Mouse (Mus musculus) cerebellum, adult 2 months (tissue): ENCODE measurements at regions not wholly inside any gene's neighbourhood (a gene's known extent, or its start where the extent isn't known, plus 50 kb on each side); places are given as distances from the start of the nearest gene placed in this dataset.
"Not testable (repeated sequence)": the region's sequence is repeated elsewhere in the genome, so short reads cannot be mapped to it uniquely, and the experiment has no call there.

ENCODE experiments used
- DNase-seq, 2 experiments: peaks; one replicate each; pipeline ENCODE4 v3.0.0; 2021
- H3K27ac ChIP-seq: fragments of 200-500 bp; 2 replicates; pipeline ENCODE4 v1.5.1; 2012; ENCODE audit warnings: low read length, control low read depth, inconsistent platforms; ENCODE audit not compliant: insufficient read depth
- H3K27me3 ChIP-seq: fragments of 200-500 bp; 2 replicates; pipeline ENCODE4 v1.6.1; 2012; ENCODE audit warnings: inconsistent platforms, mild to moderate bottlenecking, low read length, moderate library complexity; ENCODE audit not compliant: control insufficient read depth, insufficient read depth
- H3K4me1 ChIP-seq: fragments of 200-500 bp; 2 replicates; pipeline ENCODE4 v1.6.1; 2011; ENCODE audit warnings: low read length; ENCODE audit not compliant: control insufficient read depth, insufficient read depth
- H3K4me3 ChIP-seq: fragments of 200-500 bp; replicated peaks from 2 replicates; pipeline ENCODE3; 2011; ENCODE audit warnings: mild to moderate bottlenecking, low read depth, low read length, control low read depth; ENCODE audit not compliant: insufficient read depth
- CTCF ChIP-seq: fragments of 200-500 bp; IDR thresholded peaks from 2 replicates; pipeline ENCODE4 v1.5.1; 2011; ENCODE audit warnings: low read depth, mild to moderate bottlenecking, control low read depth, low read length, moderate library complexity, borderline replicate concordance; ENCODE audit not compliant: insufficient read depth
- POLR2A ChIP-seq: fragments of 200-500 bp; IDR thresholded peaks from 2 replicates; pipeline ENCODE4 v1.6.1; 2011; ENCODE audit warnings: low read length, control low read depth, borderline replicate concordance; ENCODE audit not compliant: insufficient read depth
- WGBS: fragments of 180-500 bp; shearing (Covaris S2); methylation state at CpG from one replicate; pipeline ENCODE4 v1.1.7; 2018; 5-methylcytosine and 5-hydroxymethylcytosine counted together

GRCm38 (mm10) chr9:31650362-31651130, 186.3 kb upstream of the Tmem45b start:
- H3K4me1 ChIP-seq, result no peaks in the 10 kb centered on the region
- no peak overlapping the region for H3K27ac ChIP-seq
- no peak for DNase-seq
- TF ChIP-seq POLR2A (no peak), CTCF (no peak)
- H3K4me3 ChIP-seq, result no peak overlapping the region
- WGBS, result 88% methylated on average over 10 of the region's 10 CpGs
- no peaks in the 10 kb centered on the region for H3K27me3 ChIP-seq

DNA sequence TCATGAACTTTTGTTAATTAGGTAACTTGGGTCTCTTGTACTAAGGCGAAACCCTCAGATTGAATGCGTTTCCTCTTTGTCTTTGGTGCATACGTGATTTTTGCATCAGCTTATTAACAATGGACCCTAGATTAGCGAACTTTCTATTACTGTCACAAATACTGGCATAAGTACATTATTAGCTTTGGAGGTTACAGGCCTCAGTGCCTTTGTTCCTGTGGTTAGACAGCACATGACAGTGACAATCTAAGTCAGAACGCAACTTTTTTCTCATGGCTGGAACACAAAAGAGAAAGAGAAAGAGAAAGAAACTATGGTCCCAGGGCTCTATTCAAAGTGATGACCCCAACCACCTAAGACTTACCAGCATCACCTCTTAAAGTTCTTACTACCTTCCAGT, 184.8 kb upstream of the Tmem45b start:
- WGBS, result 92% methylated on average over 5 of the region's 5 CpGs
- H3K4me1 ChIP-seq, result no peaks in the 10 kb centered on the region
- H3K27me3 ChIP-seq, result no peaks in the 10 kb centered on the region
- DNase-seq, result no peak
- no peak overlapping the region for H3K4me3 ChIP-seq
- TF ChIP-seq CTCF (no peak), POLR2A (no peak)
- H3K27ac ChIP-seq, result no peak overlapping the region

- no peak for DNase-seq
- TF ChIP-seq POLR2A (no peak), CTCF (no peak)
- no peaks in the 10 kb centered on the region for H3K27me3 ChIP-seq
- 77% methylated on average over 9 of the region's 9 CpGs for WGBS
- no peaks in the 10 kb centered on the region for H3K4me1 ChIP-seq
- no peak overlapping the region for H3K27ac ChIP-seq
- no peak overlapping the region for H3K4me3 ChIP-seq
These were observed 184.3 kb upstream of the Tmem45b start for GRCm38 (mm10) chr9:31648551-31648950.

DNA sequence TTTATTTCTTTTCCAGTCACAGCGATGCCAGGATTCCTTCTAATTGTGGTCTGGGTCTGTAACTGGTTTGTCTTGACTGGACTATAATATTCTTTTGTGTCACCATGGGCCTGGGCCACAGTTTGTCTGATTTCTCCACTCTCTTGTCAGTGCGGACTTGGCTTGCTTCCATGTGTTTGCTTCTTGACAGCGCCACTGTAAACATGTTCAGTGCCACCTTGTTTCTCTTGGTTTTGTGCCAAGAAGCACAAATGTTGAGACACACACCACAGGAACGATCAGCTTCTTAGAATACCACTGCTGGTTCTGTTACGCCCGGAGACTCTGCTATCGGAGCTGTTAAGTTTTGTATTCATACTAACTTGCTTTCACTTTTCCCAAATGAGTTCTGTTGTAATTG, 180.9 kb upstream of the Tmem45b start:
- WGBS, result 27% methylated on average over 7 of the region's 7 CpGs
- no peak overlapping the region for H3K4me3 ChIP-seq
- TF ChIP-seq CTCF (no peak), POLR2A (no peak)
- DNase-seq, result no peak
- no peaks in the 10 kb centered on the region for H3K4me1 ChIP-seq
- H3K27me3 ChIP-seq, result no peaks in the 10 kb centered on the region
- H3K27ac ChIP-seq, result no peak overlapping the region

DNA sequence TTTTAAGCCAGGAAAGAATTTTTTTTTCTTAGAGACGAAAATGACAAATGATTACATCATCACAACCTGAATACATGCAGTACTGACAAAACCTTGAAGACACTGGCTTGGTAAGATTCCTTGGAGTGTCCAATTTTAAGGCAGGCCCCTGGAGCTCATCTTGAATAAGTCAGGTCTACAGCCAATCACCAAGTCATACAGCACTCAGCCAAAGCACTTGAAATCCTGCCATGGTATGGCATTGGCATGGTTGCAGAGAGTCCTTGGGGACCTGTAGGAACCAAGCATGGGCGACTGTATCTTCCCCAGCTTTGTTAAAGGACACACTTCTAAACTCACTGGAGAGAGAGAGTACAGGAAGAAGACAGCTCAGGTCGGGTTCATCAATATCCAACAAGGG, 179.8 kb upstream of the Tmem45b start:
- DNase-seq, result no peak
- 59% methylated on average over 3 of the region's 3 CpGs for WGBS

GRCm38 (mm10) chr9:31642169-31642568, 177.9 kb upstream of the Tmem45b start:
- Histone ChIP-seq H3K4me1 (no peaks in the 10 kb centered on the region), H3K27ac (no peak overlapping the region), H3K27me3 (no peaks in the 10 kb centered on the region), H3K4me3 (no peak overlapping the region)
- no peak for DNase-seq
- 92% methylated on average over 4 of the region's 4 CpGs for WGBS
- TF ChIP-seq CTCF (no peak), POLR2A (no peak)

More for the DNA sequence above, 179.8 kb upstream of the Tmem45b start:
- H3K27me3 ChIP-seq, result no peaks in the 10 kb centered on the region
- H3K4me1 ChIP-seq, result no peaks in the 10 kb centered on the region
- no peak overlapping the region for H3K4me3 ChIP-seq
- no peak overlapping the region for H3K27ac ChIP-seq
- TF ChIP-seq POLR2A (no peak), CTCF (no peak)

- no peak for TF ChIP-seq CTCF
- no peak for TF ChIP-seq POLR2A
- no peak for DNase-seq
These were observed 164.0 kb upstream of the Tmem45b start for GRCm38 (mm10) chr9:31628291-31628690.

DNA sequence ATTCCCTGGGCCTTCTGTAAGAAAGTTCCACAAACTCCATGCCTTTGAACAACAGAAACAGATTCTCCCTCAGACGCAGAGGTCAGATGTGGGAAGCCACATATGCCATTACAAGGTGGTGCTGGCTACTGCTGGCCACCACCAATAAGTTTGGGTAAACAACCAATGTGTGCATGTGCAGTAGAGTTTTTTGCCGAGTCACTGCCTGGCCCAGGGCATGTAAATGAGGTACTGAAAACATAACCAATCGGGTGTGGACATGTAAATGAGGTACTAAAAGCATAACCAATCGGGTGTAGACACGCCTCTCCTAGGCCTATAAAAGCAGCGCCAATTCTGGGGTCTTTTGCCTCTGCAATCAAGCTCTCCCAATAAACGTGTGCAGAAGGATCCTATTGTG, 157.3 kb upstream of the Tmem45b start:
- not testable (repeated sequence) for DNase-seq, H3K4me3 ChIP-seq, H3K27me3 ChIP-seq, H3K27ac ChIP-seq, H3K4me1 ChIP-seq
- WGBS, result 94% methylated on average over 7 of the region's 7 CpGs

More at GRCm38 (mm10) chr9:31628291-31628690, 164.0 kb upstream of the Tmem45b start:
- Histone ChIP-seq H3K27me3 (no peaks in the 10 kb centered on the region), H3K4me3 (no peak overlapping the region), H3K4me1 (no peaks in the 10 kb centered on the region), H3K27ac (no peak overlapping the region)
- 90% methylated on average over 6 of the region's 6 CpGs for WGBS

- H3K27me3 ChIP-seq, result no peaks in the 10 kb centered on the region
- H3K4me1 ChIP-seq, result no peaks in the 10 kb centered on the region
- WGBS, result 76% methylated on average over 6 of the region's 6 CpGs
- TF ChIP-seq POLR2A (no peak), CTCF (no peak)
- no peak overlapping the region for H3K27ac ChIP-seq
- no peak overlapping the region for H3K4me3 ChIP-seq
- DNase-seq, result no peak
These were observed 155.1 kb upstream of the Tmem45b start for GRCm38 (mm10) chr9:31619344-31619743.
